Mouse (Mus musculus) embryo, embryonic 9.5 days (tissue): Measurements from ENCODE around the gene Mrps11.

Source experiments
- DNase-seq: peaks from one replicate; pipeline ENCODE4 v3.0.0-alpha.2; 2017; ENCODE audit errors: extremely low spot score

The Mrps11 gene

GRCm38 (mm10) chr7:78793895-78794570 lies 11.1 kb downstream of the Mrps11 start:
- no peak for DNase-seq

- no peak for DNase-seq
These were observed 11.7 kb downstream of the Mrps11 start for GRCm38 (mm10) chr7:78794571-78795092.

GRCm38 (mm10) chr7:78796624-78797023 lies 13.7 kb downstream of the Mrps11 start:
- no peak for DNase-seq

GRCm38 (mm10) chr7:78797843-78798455 lies 15.0 kb downstream of the Mrps11 start:
- DNase-seq: no peak

GRCm38 (mm10) chr7:78799730-78800496 lies 17.0 kb downstream of the Mrps11 start:
- no peak for DNase-seq

- DNase-seq: no peak
These were observed 20.9 kb downstream of the Mrps11 start for GRCm38 (mm10) chr7:78803841-78804240.

GRCm38 (mm10) chr7:78807192-78807591 lies 24.3 kb downstream of the Mrps11 start:
- DNase-seq: no peak

GRCm38 (mm10) chr7:78813791-78814190 lies 30.9 kb downstream of the Mrps11 start:
- DNase-seq: no peak

- DNase-seq: no peak
These were observed 31.8 kb downstream of the Mrps11 start for GRCm38 (mm10) chr7:78814766-78815165.

- no peak for DNase-seq
These were observed 35.4 kb downstream of the Mrps11 start for GRCm38 (mm10) chr7:78818336-78818735.

- peak; percentile 14 for DNase-seq
These were observed 43.9 kb downstream of the Mrps11 start for GRCm38 (mm10) chr7:78826682-78827385.

- no peak for DNase-seq
These were observed 44.9 kb downstream of the Mrps11 start for GRCm38 (mm10) chr7:78827749-78828362.

GRCm38 (mm10) chr7:78835656-78836055 lies 52.7 kb downstream of the Mrps11 start:
- DNase-seq: no peak

GRCm38 (mm10) chr7:78837250-78837649 lies 54.3 kb downstream of the Mrps11 start:
- DNase-seq: no peak

- no peak for DNase-seq
These were observed 58.7 kb downstream of the Mrps11 start for GRCm38 (mm10) chr7:78841601-78842000.
